Mouse (Mus musculus): Measurements from ENCODE around the gene Hoxd8.

Hoxd8 gene

DNA sequence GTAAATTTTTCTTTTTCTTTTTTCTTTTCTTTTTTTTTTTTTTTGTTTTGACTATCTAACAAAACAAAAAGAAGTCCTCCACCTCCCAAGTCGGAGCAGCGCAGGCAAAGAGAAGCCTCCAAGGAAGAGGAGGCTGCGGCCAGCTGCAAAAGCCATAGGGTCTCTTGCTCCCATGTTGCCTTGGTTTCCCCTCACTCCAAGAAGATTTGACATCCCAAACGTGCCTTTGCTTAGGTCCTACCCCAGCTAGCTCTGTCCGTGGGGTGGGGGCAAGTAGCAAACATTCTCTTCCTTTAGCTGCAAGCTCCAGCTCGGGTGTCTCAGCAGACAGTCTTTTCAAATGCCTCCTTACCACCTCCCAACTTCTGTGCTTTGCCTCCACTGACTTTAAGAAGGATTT lies 29.4 kb downstream of the Hoxd8 start:
- peak; percentile 69 for DNase-seq (ENCODE audit: extremely low spot score, low spot score)

GRCm38 (mm10) chr2:74734451-74734850 lies 30.0 kb downstream of the Hoxd8 start:
- peak; percentile 81 for DNase-seq (ENCODE audit: extremely low spot score, low spot score)

DNA sequence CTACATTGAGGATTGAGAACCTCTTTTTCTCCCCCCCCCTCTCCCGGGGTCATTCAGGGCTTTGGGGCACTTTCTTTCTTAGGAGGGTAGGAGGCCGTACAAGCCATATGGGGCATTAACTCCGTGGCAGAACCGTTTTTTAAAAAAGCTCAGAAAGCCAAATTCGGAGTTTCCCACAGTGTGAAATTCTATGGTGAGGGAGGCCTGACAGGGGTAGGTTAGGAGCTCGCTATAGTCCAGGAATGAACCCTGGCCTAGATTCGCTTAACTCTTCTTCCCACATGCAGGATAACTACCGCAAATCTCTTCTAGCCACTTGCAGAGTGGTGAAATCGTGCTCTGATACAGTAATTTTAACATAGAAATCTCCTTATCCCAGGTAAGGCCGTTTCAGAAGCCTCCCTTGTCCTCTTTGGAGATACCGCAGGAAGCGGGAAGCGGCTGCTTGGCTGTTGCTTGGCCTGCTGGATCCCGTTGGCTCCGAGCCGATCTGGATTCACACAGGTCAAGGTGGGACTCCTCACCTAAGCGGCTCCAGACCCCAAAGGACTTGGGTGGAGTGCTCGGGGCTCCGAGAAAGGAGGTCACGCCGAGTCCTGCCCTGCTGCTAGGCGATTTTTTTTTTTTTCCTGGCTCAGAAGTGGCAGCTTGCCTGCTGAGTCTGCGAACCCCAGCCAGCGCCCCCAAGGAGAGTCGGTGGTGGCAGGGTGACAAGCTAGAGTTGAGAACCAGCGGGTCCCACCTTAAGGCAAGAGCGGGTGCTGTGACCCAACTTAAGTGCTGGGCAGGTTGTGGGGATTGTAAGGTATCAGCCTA lies 30.8 kb downstream of the Hoxd8 start:
- peak; percentile 76 for DNase-seq (ENCODE audit: extremely low spot score, low spot score)

- peak; percentile 78 for DNase-seq (ENCODE audit: extremely low spot score, low spot score)
These were observed 31.7 kb downstream of the Hoxd8 start for GRCm38 (mm10) chr2:74735851-74736687.

GRCm38 (mm10) chr2:74736688-74737577 lies 32.5 kb downstream of the Hoxd8 start:
- peak; percentile 63 for DNase-seq (ENCODE audit: extremely low spot score, low spot score)

DNA sequence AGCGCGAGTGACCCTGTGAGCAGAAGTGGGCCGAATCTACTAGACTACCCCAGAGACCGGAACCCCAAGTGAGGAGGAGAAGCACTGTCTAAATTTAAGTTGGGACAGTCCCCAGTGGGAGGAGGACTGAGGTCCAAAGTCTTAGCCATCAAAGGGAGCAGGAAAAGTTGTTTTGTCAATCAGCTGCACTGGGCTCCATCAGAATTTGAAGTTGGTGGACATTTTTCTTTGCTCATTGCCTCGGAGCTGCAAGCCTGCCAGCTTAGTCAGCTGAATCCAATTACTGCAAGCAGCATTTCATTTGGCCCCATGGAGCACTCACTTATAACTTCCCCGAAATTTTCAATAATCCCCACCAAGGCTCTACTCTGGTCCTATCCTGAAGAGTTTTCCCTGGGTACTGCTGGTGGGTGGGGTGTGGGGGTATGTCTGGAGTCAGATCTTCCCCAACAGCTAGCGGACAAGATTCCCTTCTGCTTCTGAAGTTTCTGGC lies 33.2 kb downstream of the Hoxd8 start:
- DNase-seq (ENCODE audit: extremely low spot score, low spot score): peak; percentile 74

DNA sequence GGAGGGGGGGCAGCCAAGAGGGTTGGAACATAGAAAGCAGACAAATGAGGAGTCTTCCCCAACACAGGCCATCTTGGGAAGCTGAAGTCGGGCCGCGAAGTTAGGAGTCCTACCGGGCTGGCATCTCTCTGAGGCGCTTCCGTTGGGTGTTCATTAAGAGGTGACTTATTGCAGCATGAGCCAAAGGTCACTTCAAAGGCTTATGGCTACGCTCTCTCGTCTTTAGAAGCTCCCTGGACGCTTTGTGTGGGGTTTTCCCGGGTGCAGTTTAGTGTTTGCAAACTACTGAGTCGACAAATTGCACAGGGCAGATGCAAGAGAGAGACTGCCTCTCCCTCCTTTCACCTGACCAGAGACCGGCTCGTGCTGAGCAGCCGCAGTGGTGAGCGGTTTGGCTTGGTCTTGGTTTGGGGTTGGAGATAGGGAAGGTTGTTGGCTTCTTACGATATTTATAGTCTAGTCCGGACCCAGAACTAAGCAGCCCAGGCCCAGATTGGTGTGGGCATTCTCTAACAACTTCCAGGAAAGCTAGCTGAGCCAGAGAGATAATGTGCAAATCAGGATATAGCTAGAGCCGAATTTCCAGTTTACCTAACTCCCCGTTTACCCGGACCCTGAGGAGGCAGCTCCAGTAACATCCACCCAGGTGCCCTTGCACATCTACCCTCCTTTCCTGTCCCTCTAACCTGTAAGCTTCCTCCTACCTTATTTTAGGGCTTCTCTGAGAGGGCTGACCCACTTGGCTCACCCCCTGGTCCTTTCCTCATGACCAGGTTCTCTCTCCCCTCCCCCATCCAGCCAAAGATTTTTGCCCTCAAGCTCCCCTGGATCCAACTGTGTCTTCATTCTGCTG lies 34.4 kb downstream of the Hoxd8 start:
- peak; percentile 78 for DNase-seq (ENCODE audit: extremely low spot score, low spot score)

GRCm38 (mm10) chr2:74739476-74739800 lies 35.0 kb downstream of the Hoxd8 start:
- DNase-seq (ENCODE audit: extremely low spot score, low spot score): no peak

DNA sequence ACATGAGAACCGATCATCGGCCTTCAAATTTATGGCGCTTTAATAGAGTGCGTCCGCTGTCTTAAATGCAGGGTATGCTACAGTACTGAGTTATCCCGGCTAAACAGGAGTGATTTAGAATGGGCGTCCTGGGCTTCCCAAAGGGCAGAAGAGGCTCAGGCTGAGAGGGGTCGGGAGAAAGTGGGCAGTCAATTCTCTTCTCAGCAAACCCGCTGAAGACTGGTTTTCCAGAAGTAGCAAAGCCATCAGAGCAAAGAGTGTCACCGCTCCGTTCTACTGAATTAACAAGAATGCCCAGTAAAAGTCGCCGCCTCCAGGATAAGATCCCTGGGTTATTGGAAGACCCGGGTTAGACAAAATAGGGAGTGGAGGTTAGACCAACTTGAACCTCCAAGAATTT lies 35.5 kb downstream of the Hoxd8 start:
- no peak for DNase-seq (ENCODE audit: extremely low spot score, low spot score)

- peak; percentile 78 for DNase-seq (ENCODE audit: extremely low spot score, low spot score)
These were observed 36.1 kb downstream of the Hoxd8 start for GRCm38 (mm10) chr2:74740311-74741091.

- DNase-seq (ENCODE audit: extremely low spot score, low spot score): peak; percentile 83
These were observed 37.0 kb downstream of the Hoxd8 start for GRCm38 (mm10) chr2:74741252-74741978.

- DNase-seq (ENCODE audit: extremely low spot score, low spot score): no peak
These were observed 37.5 kb downstream of the Hoxd8 start for GRCm38 (mm10) chr2:74741979-74742277.

DNA sequence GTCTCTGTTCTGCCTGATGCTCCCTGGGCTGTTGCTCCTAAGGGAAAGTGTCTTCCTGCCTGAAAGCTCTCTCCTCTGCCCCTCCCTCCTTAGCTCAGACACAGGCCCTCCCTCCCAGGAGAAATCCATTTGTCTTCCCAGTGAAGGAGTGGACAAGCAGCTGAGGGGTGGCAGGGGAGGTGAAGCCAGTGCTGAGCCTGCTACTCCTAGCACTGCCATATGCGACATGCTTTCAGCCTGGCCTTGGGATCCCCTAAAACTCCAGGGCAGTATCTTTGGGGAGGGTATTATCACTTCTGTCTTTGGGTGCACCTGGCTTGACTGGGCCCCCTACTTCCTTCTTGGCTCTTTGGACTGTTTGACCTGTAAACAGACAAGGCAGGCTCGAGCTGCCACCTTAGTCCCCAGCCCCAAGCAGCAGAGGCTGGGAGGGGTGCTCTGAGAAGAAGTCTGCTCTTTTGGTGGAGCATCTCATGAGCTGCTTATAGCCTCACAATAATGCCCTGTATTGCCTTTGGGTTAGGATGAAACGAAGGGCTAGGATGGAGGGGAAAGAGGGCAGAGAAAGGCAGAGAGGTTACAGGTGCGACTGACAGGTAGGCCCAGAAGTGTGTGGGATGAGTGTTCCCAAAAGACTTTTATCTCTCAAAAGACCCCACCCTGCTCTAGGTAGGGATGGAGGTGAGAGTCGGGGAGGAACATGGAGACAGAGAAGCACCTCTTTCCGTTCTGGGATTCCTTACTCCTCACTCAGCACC lies 41.3 kb downstream of the Hoxd8 start:
- peak; percentile 72 for DNase-seq (ENCODE audit: extremely low spot score, low spot score)

GRCm38 (mm10) chr2:74746298-74746921 lies 42.0 kb downstream of the Hoxd8 start:
- peak; percentile 71 for DNase-seq (ENCODE audit: extremely low spot score, low spot score)

DNA sequence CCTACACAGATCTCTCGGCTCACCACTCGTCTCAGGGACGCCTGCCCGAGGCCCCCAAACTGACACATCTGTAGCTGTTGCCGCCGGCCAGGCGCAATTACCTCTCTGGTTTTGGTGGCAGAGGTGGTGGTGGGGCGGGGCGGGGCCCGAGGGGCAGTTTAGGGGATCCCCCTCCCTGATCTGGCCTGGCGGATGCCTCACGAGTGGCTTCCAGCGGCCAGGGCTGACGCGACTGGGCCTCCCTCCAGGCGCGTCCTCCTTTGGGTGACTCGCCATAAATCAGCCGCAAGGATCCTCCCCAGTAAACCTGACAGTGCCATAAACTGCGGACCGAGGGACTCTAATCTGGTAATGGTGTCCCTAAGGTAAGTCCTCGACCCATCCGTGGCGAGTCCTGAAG lies 42.6 kb downstream of the Hoxd8 start:
- DNase-seq (ENCODE audit: extremely low spot score, low spot score): peak; percentile 83

DNA sequence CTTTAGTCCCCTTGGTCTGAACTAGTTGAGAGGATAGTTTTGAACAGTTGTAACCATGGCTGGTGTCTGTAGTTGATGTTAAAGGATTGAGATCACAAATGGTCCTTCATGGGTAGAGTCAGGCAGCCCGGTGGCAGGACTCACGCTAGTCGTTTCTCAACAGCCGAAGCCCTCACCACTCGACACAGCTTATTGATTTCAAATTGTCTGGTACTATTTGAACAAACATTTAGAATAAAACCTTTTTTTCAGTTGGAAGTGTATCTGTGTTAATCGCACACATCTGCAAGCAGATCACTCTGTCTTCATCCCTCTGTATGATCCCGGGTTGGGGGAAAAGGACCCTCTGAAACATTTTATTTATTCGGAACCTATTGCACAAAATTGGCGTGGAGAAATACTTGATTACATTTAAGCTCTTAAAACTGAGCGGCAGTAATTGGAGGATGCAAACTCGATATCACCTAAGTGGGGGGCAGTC lies 43.3 kb downstream of the Hoxd8 start:
- peak; percentile 51 for DNase-seq (ENCODE audit: extremely low spot score, low spot score)

- peak; percentile 23 for DNase-seq (ENCODE audit: extremely low spot score, low spot score)
These were observed 44.1 kb downstream of the Hoxd8 start for GRCm38 (mm10) chr2:74748436-74748995.
